Mouse (Mus musculus): Measurements from ENCODE around the gene Paics. TPM values are rescaled to one million over a fixed set of nuclear protein-coding genes. Genes with fewer than 3 reads are reported as not detected.
A peak's percentile ranks its signal among the peaks of the same experiment; 100 is the strongest.
"Not testable (repeated sequence)": the region's sequence is repeated elsewhere in the genome, so short reads cannot be mapped to it uniquely, and the experiment has no call there.

Gene Paics
- polyA plus RNA-seq, 1 experiment from 2014 or later = 302 TPM

GRCm38 (mm10) chr5:76952112-76953040, 1.3 kb downstream of the Paics start:
- Histone ChIP-seq H3K27me3 (no peaks in the 10 kb centered on the region), H3K4me2 (peak overlapping the region; percentile 87), H3K36me3 (peaks cover 14% of the 10 kb centered on the region), H3K9ac (peak overlapping the region; percentile 78), H3K4me1 (peaks cover 43% of the 10 kb centered on the region), H3K4me3 (peak overlapping the region; percentile 87), H3K27ac (peak overlapping the region; percentile 86), H3K9me3 (no peaks in the 10 kb centered on the region)
- 12% methylated on average over 7 of the region's 7 CpGs for WGBS
- no peak for ATAC-seq (ENCODE audit: borderline replicate concordance, extremely low read depth, low FRiP score, low TSS enrichment)

DNA sequence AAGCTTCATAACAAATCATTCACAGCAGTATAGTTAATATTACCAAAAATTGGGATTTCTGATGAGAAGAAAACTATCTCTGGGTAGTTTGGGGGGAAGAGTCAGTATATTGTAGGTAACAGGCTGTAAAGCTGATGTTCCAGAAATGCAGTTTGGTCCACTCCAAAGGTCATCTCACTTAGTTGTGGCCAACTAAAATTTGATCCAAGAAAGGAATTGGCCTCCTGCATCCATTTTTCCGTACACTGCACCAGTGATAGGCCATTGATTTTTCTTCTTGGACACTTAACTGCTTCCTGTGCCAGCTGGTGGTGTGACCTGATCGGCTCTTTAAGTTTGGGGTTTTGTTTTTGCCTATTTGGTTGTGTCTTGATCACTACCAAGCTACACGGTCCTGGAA, 2.7 kb downstream of the Paics start:
- H3K36me3 ChIP-seq = peaks cover 28% of the 10 kb centered on the region
- H3K27ac ChIP-seq = no peak overlapping the region
- no peaks in the 10 kb centered on the region for H3K9me3 ChIP-seq
- no peak overlapping the region for H3K4me2 ChIP-seq
- 71% methylated on average over 3 of the region's 3 CpGs for WGBS
- H3K9ac ChIP-seq = no peak overlapping the region
- peaks cover 35% of the 10 kb centered on the region for H3K4me1 ChIP-seq
- no peak for ATAC-seq (ENCODE audit: borderline replicate concordance, extremely low read depth, low FRiP score, low TSS enrichment)
- H3K27me3 ChIP-seq = no peaks in the 10 kb centered on the region
- no peak overlapping the region for H3K4me3 ChIP-seq

DNA sequence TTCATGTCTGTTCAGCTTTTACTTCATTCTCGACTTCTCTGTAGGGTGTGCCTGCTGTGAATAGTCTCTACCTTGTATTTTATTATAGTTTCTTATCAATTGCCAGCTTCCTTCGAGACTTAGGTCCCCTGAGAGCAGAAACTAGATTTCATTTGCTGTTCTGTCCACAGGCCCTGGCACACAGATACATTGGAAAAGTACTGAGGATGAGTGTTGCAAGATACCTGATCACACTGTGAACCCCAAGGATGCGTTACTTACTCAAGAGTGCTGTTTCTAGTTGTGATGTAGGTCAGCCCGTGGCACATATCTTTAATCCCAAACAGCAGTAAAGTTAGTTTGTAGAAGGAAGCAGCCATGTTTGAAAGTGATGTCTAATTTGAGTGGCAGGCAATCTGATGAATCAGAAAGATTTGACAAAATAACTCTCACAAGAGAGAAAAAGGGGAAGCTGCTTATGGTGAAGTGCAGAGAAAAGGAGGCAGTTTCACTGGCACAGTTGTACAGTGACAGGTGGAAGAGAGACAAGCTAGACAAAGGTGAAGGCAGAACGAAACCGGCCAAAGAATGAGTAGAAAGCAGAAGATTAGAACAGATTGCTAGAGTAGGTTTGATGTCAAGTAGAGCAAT, 3.3 kb downstream of the Paics start:
- H3K9me3 ChIP-seq = no peaks in the 10 kb centered on the region
- H3K27ac ChIP-seq = no peak overlapping the region
- H3K9ac ChIP-seq = no peak overlapping the region
- no peak overlapping the region for H3K4me3 ChIP-seq
- H3K4me2 ChIP-seq = no peak overlapping the region
- H3K27me3 ChIP-seq = no peaks in the 10 kb centered on the region
- ATAC-seq (ENCODE audit: borderline replicate concordance, extremely low read depth, low FRiP score, low TSS enrichment) = no peak
- H3K4me1 ChIP-seq = peaks cover 34% of the 10 kb centered on the region; the same call in 1 of the 2 replicates
- 81% methylated on average over 6 of the region's 6 CpGs for WGBS
- peaks cover 32% of the 10 kb centered on the region for H3K36me3 ChIP-seq

DNA sequence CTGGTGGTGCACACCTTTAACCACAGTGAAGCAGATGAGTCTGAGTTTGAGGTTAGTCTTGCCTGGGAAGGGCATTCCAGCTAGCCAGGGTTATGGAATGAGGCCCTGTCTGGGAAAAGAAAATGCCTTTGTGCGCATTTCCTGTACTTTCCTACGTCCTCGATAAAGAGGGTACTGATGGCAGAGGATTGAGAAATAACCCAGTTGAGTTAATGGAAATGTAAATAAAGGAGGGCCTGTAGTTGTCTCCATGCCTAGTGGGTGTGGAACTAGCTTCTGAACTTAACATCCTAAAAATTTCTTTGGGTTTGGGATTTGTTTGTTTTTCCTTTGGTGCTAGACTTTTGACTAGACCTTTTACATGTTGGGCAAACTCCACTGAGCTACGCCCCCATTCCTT, 4.4 kb downstream of the Paics start:
- WGBS = 51% methylated on average over 4 of the region's 4 CpGs
- Histone ChIP-seq H3K27ac (peak overlapping the region; percentile 46; the same call in 1 of the 2 replicates), H3K4me2 (no peak overlapping the region), H3K4me1 (peaks cover 27% of the 10 kb centered on the region; the same call in 1 of the 2 replicates), H3K27me3 (no peaks in the 10 kb centered on the region), H3K9me3 (no peaks in the 10 kb centered on the region), H3K9ac (no peak overlapping the region), H3K4me3 (no peak overlapping the region), H3K36me3 (peaks cover 40% of the 10 kb centered on the region)
- ATAC-seq (ENCODE audit: borderline replicate concordance, extremely low read depth, low FRiP score, low TSS enrichment) = no peak

DNA sequence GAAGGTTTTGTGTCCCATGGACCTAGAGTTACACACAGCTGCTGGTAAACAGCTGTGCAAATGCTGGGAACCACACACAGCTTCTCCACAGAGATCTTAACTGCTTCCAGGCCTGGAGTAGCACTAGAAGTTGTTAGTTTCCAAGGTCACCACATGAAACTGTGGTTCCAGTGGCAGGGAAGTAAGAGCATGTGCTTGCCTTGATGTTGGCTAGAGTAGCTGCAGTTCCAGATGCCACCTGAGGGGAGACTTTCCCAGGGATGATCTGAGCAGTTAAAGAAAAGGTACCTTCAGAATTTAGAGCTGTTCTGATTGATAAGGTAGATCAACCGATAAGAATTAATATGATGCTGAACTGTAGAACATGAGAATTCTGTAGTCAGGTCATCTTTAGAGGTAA, 6.8 kb downstream of the Paics start:
- Histone ChIP-seq H3K27me3 (no peaks in the 10 kb centered on the region), H3K4me1 (peaks cover 19% of the 10 kb centered on the region; the same call in 1 of the 2 replicates), H3K9me3 (no peaks in the 10 kb centered on the region), H3K4me3 (no peak overlapping the region), H3K36me3 (peaks cover 65% of the 10 kb centered on the region), H3K27ac (no peak overlapping the region), H3K4me2 (no peak overlapping the region), H3K9ac (no peak overlapping the region)
- 94% methylated on average over 1 of the region's 1 CpGs for WGBS
- ATAC-seq (ENCODE audit: borderline replicate concordance, extremely low read depth, low FRiP score, low TSS enrichment) = no peak

- no peaks in the 10 kb centered on the region for H3K27me3 ChIP-seq
- no peak overlapping the region for H3K9ac ChIP-seq
- no peaks in the 10 kb centered on the region for H3K9me3 ChIP-seq
- 82% methylated on average over 5 of the region's 5 CpGs for WGBS
- peaks cover 79% of the 10 kb centered on the region for H3K36me3 ChIP-seq
- H3K4me2 ChIP-seq = no peak overlapping the region
- H3K4me1 ChIP-seq = peaks cover 10% of the 10 kb centered on the region; the same call in 1 of the 2 replicates
- H3K27ac ChIP-seq = no peak overlapping the region
- no peak for ATAC-seq (ENCODE audit: borderline replicate concordance, extremely low read depth, low FRiP score, low TSS enrichment)
- no peak overlapping the region for H3K4me3 ChIP-seq
Measured at GRCm38 (mm10) chr5:76959587-76959986, 8.5 kb downstream of the Paics start.

- ATAC-seq (ENCODE audit: borderline replicate concordance, extremely low read depth, low FRiP score, low TSS enrichment) = no peak
- Histone ChIP-seq H3K27me3 (no peaks in the 10 kb centered on the region), H3K9ac (no peak overlapping the region), H3K4me3 (no peak overlapping the region), H3K4me2 (no peak overlapping the region), H3K4me1 (no peaks in the 10 kb centered on the region), H3K36me3 (peaks cover 85% of the 10 kb centered on the region), H3K27ac (no peak overlapping the region), H3K9me3 (no peaks in the 10 kb centered on the region)
- WGBS = 82% methylated on average over 11 of the region's 11 CpGs
Measured at GRCm38 (mm10) chr5:76962545-76962944, 11.4 kb downstream of the Paics start.

- Histone ChIP-seq H3K9me3 (no peaks in the 10 kb centered on the region), H3K4me3 (no peak overlapping the region), H3K36me3 (peaks cover 84% of the 10 kb centered on the region), H3K4me1 (no peaks in the 10 kb centered on the region), H3K9ac (no peak overlapping the region), H3K27ac (no peak overlapping the region), H3K27me3 (no peaks in the 10 kb centered on the region), H3K4me2 (no peak overlapping the region)
- WGBS = 88% methylated on average over 3 of the region's 3 CpGs
- no peak for ATAC-seq (ENCODE audit: borderline replicate concordance, extremely low read depth, low FRiP score, low TSS enrichment)
Measured at GRCm38 (mm10) chr5:76964651-76965050, 13.5 kb downstream of the Paics start.

- ATAC-seq (ENCODE audit: borderline replicate concordance, extremely low read depth, low FRiP score, low TSS enrichment) = no peak
- H3K36me3 ChIP-seq = peaks cover 49% of the 10 kb centered on the region
Measured at GRCm38 (mm10) chr5:76969250-76969649, 18.1 kb downstream of the Paics start.

GRCm38 (mm10) chr5:76971115-76971514, 20.0 kb downstream of the Paics start:
- H3K4me3 ChIP-seq; H3K9ac ChIP-seq; H3K4me2 ChIP-seq; H3K27me3 ChIP-seq; H3K9me3 ChIP-seq; ATAC-seq (ENCODE audit: borderline replicate concordance, extremely low read depth, low FRiP score, low TSS enrichment); H3K27ac ChIP-seq: not testable (repeated sequence)
- 39% methylated on average over 1 of the region's 1 CpGs for WGBS
- Histone ChIP-seq H3K4me1 (peaks cover 17% of the 10 kb centered on the region), H3K36me3 (peaks cover 36% of the 10 kb centered on the region)

More at GRCm38 (mm10) chr5:76969250-76969649, 18.1 kb downstream of the Paics start:
- WGBS = 75% methylated on average over 5 of the region's 5 CpGs
- H3K27me3 ChIP-seq = no peaks in the 10 kb centered on the region
- H3K9me3 ChIP-seq = no peaks in the 10 kb centered on the region
- H3K4me3 ChIP-seq = no peak overlapping the region
- H3K9ac ChIP-seq = no peak overlapping the region
- H3K4me2 ChIP-seq = no peak overlapping the region
- H3K4me1 ChIP-seq = peaks cover 10% of the 10 kb centered on the region; the same call in 1 of the 2 replicates
- no peak overlapping the region for H3K27ac ChIP-seq

GRCm38 (mm10) chr5:76973488-76973887, 22.4 kb downstream of the Paics start:
- Histone ChIP-seq H3K27me3 (no peaks in the 10 kb centered on the region), H3K36me3 (peaks cover 28% of the 10 kb centered on the region), H3K9me3 (no peaks in the 10 kb centered on the region), H3K4me3 (peak overlapping the region; percentile 96), H3K4me1 (peaks cover 17% of the 10 kb centered on the region), H3K27ac (no peak overlapping the region), H3K4me2 (peak overlapping the region; percentile 86), H3K9ac (peak overlapping the region; percentile 83; the same call in 1 of the 2 replicates)
- WGBS = 54% methylated on average over 3 of the region's 3 CpGs
- no peak for ATAC-seq (ENCODE audit: borderline replicate concordance, extremely low read depth, low FRiP score, low TSS enrichment)

- H3K36me3 ChIP-seq = peaks cover 27% of the 10 kb centered on the region
- no peaks in the 10 kb centered on the region for H3K9me3 ChIP-seq
- H3K4me2 ChIP-seq = peak overlapping the region; percentile 86
- no peaks in the 10 kb centered on the region for H3K27me3 ChIP-seq
- peak overlapping the region; percentile 83 for H3K9ac ChIP-seq
- WGBS = 3% methylated on average over 17 of the region's 17 CpGs
- H3K4me3 ChIP-seq = peak overlapping the region; percentile 96
- H3K4me1 ChIP-seq = peaks cover 17% of the 10 kb centered on the region
- H3K27ac ChIP-seq = peak overlapping the region; percentile 89; the same call in 1 of the 2 replicates
- ATAC-seq (ENCODE audit: borderline replicate concordance, extremely low read depth, low FRiP score, low TSS enrichment) = peak; percentile 32
Measured at GRCm38 (mm10) chr5:76974207-76974553, 23.1 kb downstream of the Paics start.

Data from lung, embryonic 15.5 days (tissue).